Mouse (Mus musculus) ES-Bruce4 (cell line): ENCODE measurements around the gene Mb.
A peak's percentile ranks its signal among the peaks of the same experiment; 100 is the strongest.

Experiments
- CTCF ChIP-seq: IDR thresholded peaks from one replicate; pipeline ENCODE4 v1.8.1; 2011; ENCODE audit warnings: low read depth, low read length
- EP300 ChIP-seq: IDR thresholded peaks from 2 replicates; pipeline ENCODE4 v1.6.1; 2011; ENCODE audit warnings: low read depth, low read length; ENCODE audit not compliant: insufficient read depth
- POLR2A ChIP-seq: IDR thresholded peaks from one replicate; pipeline ENCODE4 v1.8.1; 2011; ENCODE audit warnings: low read length; ENCODE audit not compliant: insufficient read depth

GRCm38 (mm10) chr15:77056001-77056790, 5.7 kb upstream of the Mb start:
- no peak for TF ChIP-seq CTCF
- peak; percentile 95 for TF ChIP-seq EP300
- TF ChIP-seq POLR2A, result no peak
